Mouse (Mus musculus) bone marrow, adult 2 months (tissue): ENCODE data around the gene Gm5148.

Experiments used
- CTCF ChIP-seq: fragments of 200-500 bp; IDR thresholded peaks from 2 replicates; pipeline ENCODE4 v1.5.1; 2011; ENCODE audit warnings: low read length, control low read depth; ENCODE audit not compliant: control insufficient read depth, insufficient read depth
- POLR2A ChIP-seq: fragments of 200-500 bp; IDR thresholded peaks from 2 replicates; pipeline ENCODE4 v1.6.1; 2011; ENCODE audit warnings: low read depth, mild to moderate bottlenecking, control low read depth, low read length, borderline replicate concordance; ENCODE audit not compliant: control insufficient read depth

DNA sequence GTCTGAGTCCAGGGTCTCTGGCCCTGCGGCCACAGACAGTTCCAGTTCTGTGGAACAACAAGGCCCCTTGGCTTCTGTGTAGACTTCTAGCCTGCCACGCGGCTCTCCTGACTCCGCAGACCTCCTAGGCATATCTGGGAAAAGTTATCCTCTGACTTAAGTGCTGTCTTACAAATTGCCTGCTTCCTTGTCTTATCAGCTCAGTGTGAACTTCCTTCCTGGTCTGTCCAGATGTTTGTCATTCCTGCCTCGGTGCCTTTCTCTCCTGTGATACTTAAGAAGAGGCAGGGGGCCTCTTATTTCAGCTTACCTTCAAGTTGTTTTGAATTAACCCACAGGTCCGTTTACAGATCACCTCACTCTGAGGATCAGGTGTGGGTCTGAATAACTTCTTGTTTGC is 18.9 kb downstream of the Gm5148 start:
- TF ChIP-seq CTCF = no peak
- no peak for TF ChIP-seq POLR2A
